Mouse (Mus musculus): ENCODE measurements around the gene Med4. TPM values are rescaled to one million over a fixed set of nuclear protein-coding genes. Genes with fewer than 3 reads are reported as not detected.

Gene Med4
- 105 and 113 TPM in 2 replicates for polyA plus RNA-seq (2015; fragmentation: Nextera tagmentation; extraction: Ambion mirVana)

DNA sequence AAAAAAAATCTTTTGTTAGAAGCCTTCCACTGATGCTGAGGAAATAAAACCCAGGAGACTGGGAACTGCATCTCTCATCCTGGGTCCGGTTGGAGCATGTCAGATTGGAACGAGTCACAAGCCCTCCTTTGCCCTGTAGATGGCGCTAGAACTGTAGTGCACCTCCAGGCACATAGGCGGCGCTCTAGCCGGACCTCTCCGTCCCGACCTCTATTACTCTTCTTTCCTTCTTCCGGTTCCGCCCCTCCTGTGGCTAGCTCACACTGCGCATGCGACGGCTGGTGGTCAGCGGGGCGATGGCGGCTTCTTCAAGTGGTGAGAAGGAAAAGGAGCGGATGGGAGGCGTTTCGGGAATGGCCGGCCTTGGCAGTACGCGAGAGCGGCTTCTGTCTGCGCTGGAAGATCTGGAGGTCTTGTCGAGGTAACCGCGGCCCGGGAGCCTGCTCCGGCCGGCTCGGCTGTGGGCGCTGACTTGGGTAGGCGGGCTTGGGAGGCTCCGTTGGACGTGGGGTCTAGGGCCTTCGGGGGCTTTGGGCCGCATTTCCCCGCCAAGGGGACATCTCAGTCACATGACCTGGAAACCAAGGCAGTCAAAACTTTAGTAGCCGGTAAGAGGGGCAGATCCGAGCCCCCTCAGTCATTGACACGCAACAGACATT is at the start of gene Med4:
Gene Med4, plus strand, starts transcription at position 261 of the 659 bp plus-strand sequence.
- Histone ChIP-seq H3K4me1 (peaks cover 10% of the 10 kb centered on the region), H3K4me2 (replicated peaks) (peak within 1 kb of the TSS; percentile 88), H3K9me3 (no peaks in the 10 kb centered on the region), H3K36me3 (peaks cover 15% of the 10 kb centered on the region), H3K27me3 (no peaks in the 10 kb centered on the region), H3K27ac (no peak within 1 kb of the TSS), H3K4me3 (peak within 1 kb of the TSS; percentile 97), H3K9ac (peak within 1 kb of the TSS; percentile 91)
- peak; percentile 96 for ATAC-seq (ENCODE audit: low FRiP score, low read depth)
- WGBS = 1% methylated on average over 41 of the region's 41 CpGs

DNA sequence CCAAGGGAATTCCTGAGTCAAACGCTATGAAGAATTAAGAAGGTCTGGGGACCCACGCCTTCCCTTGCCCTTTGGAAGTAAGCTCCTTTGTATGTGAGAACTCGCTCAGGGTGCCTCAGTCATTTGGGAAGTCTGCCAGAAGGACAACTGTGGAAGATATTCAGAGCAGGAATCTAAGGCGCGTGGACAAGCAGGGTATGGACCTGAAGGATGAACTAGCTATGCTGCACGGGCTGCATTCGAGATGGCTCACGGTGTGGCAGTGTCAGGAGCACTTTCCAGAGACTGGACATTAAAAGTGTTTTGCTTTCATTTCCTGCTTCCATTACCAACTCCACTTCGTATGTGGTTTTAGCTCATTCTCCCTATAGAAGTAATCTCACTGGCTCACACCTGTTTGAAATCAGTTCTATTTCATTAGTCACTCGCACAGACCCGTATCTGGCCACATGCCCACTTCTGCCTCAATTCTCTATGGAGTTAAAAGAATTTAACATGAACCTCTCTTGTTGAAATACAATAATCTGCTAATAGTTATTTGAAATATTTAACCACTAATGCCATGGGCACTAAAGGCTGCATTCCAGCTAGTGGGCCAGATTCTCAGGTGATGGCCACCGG is 49.2 kb upstream of the Med4 start:
- no peak overlapping the region for H3K4me3 ChIP-seq
- peak overlapping the region; percentile 43 for H3K4me2 ChIP-seq (replicated peaks)
- no peaks in the 10 kb centered on the region for H3K36me3 ChIP-seq
- ATAC-seq (ENCODE audit: low FRiP score, low read depth) = peak; percentile 85
- H3K4me1 ChIP-seq = peaks cover 8% of the 10 kb centered on the region
- WGBS = 35% methylated on average over 12 of the region's 12 CpGs
- H3K27me3 ChIP-seq = no peaks in the 10 kb centered on the region
- peak overlapping the region; percentile 65; the same call in 1 of the 2 replicates for H3K27ac ChIP-seq
- H3K9me3 ChIP-seq = no peaks in the 10 kb centered on the region
- no peak overlapping the region for H3K9ac ChIP-seq

DNA sequence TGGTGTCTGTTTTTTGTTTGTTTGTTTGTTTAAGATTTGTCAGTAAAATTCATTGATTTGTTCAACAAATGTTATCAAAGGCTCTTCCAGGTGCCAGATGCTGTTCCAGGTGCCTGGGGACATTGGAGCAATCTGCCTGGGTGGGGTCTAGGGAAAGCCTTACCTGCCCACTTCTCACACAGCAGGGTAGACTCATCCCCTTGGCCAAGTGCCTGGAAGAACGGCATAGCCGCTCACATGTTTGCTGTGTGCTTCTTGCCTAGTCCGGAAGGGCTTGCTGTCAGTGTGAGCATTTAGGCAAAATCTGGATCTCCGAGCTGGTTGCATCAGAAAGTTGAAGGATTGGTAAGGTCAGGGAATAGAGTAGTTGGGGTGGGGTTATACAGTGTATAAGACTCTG is 47.6 kb upstream of the Med4 start:
- no peaks in the 10 kb centered on the region for H3K9me3 ChIP-seq
- H3K27me3 ChIP-seq = no peaks in the 10 kb centered on the region
- H3K4me2 ChIP-seq (replicated peaks) = no peak overlapping the region
- no peak overlapping the region for H3K27ac ChIP-seq
- no peaks in the 10 kb centered on the region for H3K36me3 ChIP-seq
- 87% methylated on average over 4 of the region's 4 CpGs for WGBS
- no peak overlapping the region for H3K4me3 ChIP-seq
- no peak for ATAC-seq (ENCODE audit: low FRiP score, low read depth)
- H3K4me1 ChIP-seq = peaks cover 8% of the 10 kb centered on the region
- no peak overlapping the region for H3K9ac ChIP-seq

DNA sequence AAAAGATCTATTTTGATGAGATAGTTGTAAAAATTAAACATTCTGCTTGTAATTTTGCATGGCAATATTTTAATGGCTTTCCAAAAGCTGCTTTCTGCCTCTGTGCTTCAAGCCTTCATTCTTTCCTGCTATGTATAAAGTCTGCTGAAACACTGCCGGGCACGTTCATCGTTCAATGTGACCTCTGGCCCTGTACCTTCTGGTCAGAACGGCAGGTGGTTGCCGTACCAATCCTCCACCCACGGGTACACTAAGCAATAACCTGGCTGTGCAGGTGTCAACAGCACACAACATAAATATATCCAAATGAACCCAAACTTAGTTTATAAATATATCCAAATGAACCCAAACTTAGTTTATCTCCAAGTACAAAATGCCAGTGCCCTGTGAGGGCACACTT is 42.1 kb upstream of the Med4 start:
- WGBS = 70% methylated on average over 6 of the region's 6 CpGs
- H3K27ac ChIP-seq = no peak overlapping the region
- H3K27me3 ChIP-seq = no peaks in the 10 kb centered on the region
- no peak for ATAC-seq (ENCODE audit: low FRiP score, low read depth)
- H3K36me3 ChIP-seq = no peaks in the 10 kb centered on the region
- H3K4me3 ChIP-seq = no peak overlapping the region
- no peaks in the 10 kb centered on the region for H3K9me3 ChIP-seq
- H3K4me2 ChIP-seq (replicated peaks) = no peak overlapping the region
- H3K9ac ChIP-seq = no peak overlapping the region
- peaks cover 12% of the 10 kb centered on the region for H3K4me1 ChIP-seq

DNA sequence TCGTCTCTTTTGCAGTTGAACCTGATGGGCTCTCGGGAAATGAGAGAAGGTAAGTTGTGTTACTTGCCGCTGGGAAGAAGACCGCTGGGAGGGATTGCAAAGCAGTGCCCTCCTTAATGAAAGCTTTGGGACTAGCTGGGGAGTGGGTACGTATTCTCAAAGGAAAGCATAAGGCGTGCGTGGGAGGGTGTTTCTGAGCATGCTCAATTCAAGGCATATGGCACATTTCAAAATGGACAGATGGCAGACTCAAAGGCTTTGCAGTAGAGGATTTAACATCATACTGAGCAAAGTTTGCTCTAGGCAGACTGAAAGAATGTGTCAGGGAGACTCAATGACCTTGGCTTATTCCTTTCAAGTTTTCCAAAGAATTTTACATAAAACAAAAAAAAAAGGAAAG is 40.3 kb upstream of the Med4 start:
- Histone ChIP-seq H3K4me2 (replicated peaks) (no peak overlapping the region), H3K27me3 (no peaks in the 10 kb centered on the region), H3K27ac (no peak overlapping the region), H3K4me1 (peaks cover 26% of the 10 kb centered on the region), H3K9me3 (no peaks in the 10 kb centered on the region), H3K4me3 (no peak overlapping the region), H3K9ac (no peak overlapping the region), H3K36me3 (no peaks in the 10 kb centered on the region)
- 86% methylated on average over 7 of the region's 7 CpGs for WGBS
- no peak for ATAC-seq (ENCODE audit: low FRiP score, low read depth)

DNA sequence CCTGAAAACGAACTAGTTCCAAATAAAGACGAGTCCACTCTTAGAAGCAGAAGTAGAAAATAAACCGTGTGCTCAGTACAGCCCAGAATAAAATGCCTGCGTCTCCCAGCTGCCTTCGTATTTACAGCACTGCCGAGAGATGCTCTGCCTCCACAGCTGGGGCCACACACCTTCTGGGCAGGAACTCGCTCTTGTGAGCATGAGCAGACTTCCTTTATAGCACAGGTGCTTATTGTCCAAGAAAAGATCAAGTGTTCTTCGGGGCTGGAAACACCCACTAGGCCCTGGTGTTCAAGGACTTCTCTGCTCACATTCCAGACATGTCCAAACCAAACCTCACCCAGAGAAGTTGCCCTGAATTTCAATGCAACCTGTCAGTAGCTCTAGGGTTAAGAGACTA is 39.2 kb upstream of the Med4 start:
- H3K4me1 ChIP-seq = peaks cover 36% of the 10 kb centered on the region
- no peak overlapping the region; the same call in 1 of the 2 replicates for H3K27ac ChIP-seq
- H3K9ac ChIP-seq = no peak overlapping the region
- H3K36me3 ChIP-seq = no peaks in the 10 kb centered on the region
- no peaks in the 10 kb centered on the region for H3K9me3 ChIP-seq
- H3K27me3 ChIP-seq = no peaks in the 10 kb centered on the region
- H3K4me3 ChIP-seq = no peak overlapping the region
- ATAC-seq (ENCODE audit: low FRiP score, low read depth) = no peak
- no peak overlapping the region for H3K4me2 ChIP-seq (replicated peaks)
- 45% methylated on average over 8 of the region's 8 CpGs for WGBS

DNA sequence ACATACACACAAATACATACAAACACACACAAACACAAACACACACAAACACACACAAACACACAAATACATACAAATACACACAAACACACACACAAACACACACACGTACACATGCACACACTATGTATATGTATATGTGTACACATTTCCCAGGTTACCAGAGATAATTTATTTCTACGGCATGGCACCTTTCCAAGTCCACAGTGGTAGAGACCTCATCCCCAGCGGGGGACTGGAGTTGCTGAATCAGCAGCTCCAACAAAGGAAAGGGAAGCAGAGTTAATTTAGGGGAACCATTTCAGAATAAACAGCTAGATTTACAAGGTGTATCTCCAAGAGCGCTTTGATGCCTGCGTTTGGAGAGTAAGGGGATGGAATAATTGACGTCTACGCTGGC is 37.6 kb upstream of the Med4 start:
- H3K4me1 ChIP-seq = peaks cover 44% of the 10 kb centered on the region
- 13% methylated on average over 7 of the region's 7 CpGs for WGBS

DNA sequence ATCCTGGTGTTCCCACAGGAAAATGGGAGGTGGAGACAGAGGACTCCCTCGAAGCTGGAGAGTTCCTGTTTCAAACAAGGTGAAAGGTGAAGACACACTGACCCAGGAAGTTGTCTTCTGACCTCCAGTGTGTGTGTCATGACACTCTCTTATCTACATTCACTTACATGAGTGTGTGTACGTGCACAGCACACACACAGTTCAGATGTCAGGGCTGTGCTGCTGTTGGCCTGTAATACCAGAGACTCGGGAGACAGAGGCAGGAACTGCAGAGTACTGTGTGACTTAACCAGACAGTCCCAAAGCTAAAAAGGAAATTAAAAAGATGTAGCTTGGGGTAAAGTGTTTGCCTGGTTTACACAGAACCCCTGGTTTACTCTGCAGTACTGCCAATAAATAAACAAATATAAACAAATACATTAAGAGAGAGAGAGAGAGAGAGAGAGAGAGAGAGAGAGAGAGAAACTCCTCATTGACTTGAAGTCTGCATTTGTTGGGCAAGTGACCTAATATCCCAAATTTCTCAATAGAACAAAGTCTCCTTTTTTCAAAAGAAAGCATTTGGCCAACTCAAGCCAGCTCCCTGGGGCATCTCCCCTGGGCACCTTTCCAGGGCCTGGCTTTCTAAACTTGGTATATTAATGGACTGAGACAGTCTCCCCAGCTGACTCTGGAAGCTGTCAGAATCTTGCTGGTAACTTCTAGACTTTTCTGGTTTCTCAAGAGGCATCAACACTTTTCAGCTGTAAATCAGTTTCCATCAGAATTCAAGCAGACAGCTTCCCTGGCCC is 36.0 kb upstream of the Med4 start:
- H3K9me3 ChIP-seq = no peaks in the 10 kb centered on the region
- no peak overlapping the region for H3K9ac ChIP-seq
- 0 out of 2 replicates have a peak overlapping the region, but pooled peaks have one; percentile 23 for H3K4me2 ChIP-seq (replicated peaks)
- H3K4me3 ChIP-seq = no peak overlapping the region
- H3K27ac ChIP-seq = peak overlapping the region; percentile 72
- H3K27me3 ChIP-seq = no peaks in the 10 kb centered on the region
- WGBS = 33% methylated on average over 3 of the region's 3 CpGs
- no peaks in the 10 kb centered on the region for H3K36me3 ChIP-seq
- peaks cover 44% of the 10 kb centered on the region for H3K4me1 ChIP-seq
- peak; percentile 51; the same call in 1 of the 2 replicates for ATAC-seq (ENCODE audit: low FRiP score, low read depth)

More for the DNA sequence above, 37.6 kb upstream of the Med4 start:
- no peak overlapping the region for H3K9ac ChIP-seq
- H3K27ac ChIP-seq = no peak overlapping the region
- no peaks in the 10 kb centered on the region for H3K36me3 ChIP-seq
- no peak; the same call in 1 of the 2 replicates for ATAC-seq (ENCODE audit: low FRiP score, low read depth)
- no peak overlapping the region for H3K4me2 ChIP-seq (replicated peaks)
- no peaks in the 10 kb centered on the region for H3K9me3 ChIP-seq
- no peaks in the 10 kb centered on the region for H3K27me3 ChIP-seq
- no peak overlapping the region for H3K4me3 ChIP-seq

DNA sequence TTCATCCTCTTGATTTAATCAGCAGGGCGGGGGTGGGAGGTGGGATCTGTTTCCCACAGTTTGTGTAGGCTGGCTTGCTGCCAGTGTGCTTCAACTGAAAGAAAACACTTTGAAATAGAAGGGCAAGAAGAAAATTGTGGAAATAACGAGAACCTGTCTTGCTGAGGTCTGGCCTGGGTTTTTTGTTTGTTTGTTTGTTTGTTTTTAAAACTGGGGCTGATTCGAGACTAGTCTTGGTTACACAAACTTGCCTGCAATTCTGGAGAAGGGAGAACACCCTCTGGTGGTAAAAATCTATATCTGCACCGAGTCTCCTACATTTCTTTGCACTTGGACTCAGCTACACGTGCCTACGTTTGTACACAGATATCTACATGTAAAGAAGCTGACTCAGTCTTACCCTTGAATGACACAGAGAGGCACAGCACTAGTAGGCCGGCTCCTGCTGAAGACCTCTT is 35.2 kb upstream of the Med4 start:
- H3K9me3 ChIP-seq = no peaks in the 10 kb centered on the region
- peak; percentile 46; the same call in 1 of the 2 replicates for ATAC-seq (ENCODE audit: low FRiP score, low read depth)
- WGBS = 20% methylated on average over 7 of the region's 7 CpGs
- H3K27me3 ChIP-seq = no peaks in the 10 kb centered on the region
- H3K36me3 ChIP-seq = no peaks in the 10 kb centered on the region
- H3K4me1 ChIP-seq = peaks cover 44% of the 10 kb centered on the region
- H3K4me3 ChIP-seq = no peak overlapping the region
- H3K9ac ChIP-seq = no peak overlapping the region
- H3K27ac ChIP-seq = peak overlapping the region; percentile 66
- H3K4me2 ChIP-seq (replicated peaks) = 0 out of 2 replicates have a peak overlapping the region, but pooled peaks have one; percentile 23

DNA sequence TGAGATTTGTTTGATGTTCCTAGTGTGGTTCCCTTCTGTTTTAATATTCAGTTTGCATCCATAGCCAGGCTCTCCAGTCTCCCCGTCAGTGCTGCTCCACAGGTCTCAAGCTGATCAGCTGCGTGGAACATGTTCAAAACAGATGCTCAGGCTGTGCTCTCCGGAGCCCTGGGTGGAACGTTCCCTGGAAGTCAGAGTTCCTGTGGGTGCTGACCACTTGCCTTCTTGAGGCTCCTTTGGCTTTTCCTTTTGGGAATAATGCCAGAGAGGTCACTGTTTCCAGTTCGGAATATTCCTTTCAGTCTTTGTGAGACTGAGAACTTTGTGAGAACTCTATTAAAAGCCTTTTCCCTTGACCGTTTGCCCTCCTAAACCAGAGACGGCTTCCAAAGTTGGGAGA is 34.3 kb upstream of the Med4 start:
- Histone ChIP-seq H3K9me3 (no peaks in the 10 kb centered on the region), H3K4me1 (peaks cover 42% of the 10 kb centered on the region), H3K4me2 (replicated peaks) (no peak overlapping the region), H3K27ac (no peak overlapping the region), H3K27me3 (no peaks in the 10 kb centered on the region), H3K36me3 (no peaks in the 10 kb centered on the region), H3K4me3 (no peak overlapping the region), H3K9ac (no peak overlapping the region)
- no peak for ATAC-seq (ENCODE audit: low FRiP score, low read depth)
- 60% methylated on average over 7 of the region's 7 CpGs for WGBS

DNA sequence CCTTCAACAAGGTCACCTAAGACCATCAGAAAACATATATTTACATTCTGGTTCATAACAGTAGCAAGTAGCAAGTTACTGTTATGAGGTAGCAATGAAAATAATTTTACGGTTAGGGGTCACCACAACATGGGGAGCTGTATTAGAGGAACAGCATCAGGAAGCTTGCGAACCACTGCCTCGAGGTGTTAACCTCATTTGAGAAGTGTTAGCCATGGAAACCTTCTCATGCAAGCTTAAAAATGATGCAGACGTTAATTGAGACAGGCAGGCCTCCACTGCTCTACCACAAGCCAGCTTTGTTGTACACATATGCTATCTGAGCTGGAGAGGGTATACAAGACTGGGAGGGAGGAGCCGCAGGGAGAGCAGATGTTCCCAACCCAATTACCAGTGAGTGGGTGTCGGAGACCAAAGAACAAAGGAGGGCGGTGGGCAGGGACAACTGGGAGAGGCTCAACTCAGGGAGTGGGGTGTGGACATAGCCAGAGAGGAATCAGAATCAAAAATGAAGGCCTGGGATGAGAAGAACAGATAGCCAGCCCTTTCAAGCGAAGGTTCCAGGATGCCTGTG is 33.4 kb upstream of the Med4 start:
- peaks cover 39% of the 10 kb centered on the region for H3K4me1 ChIP-seq
- no peaks in the 10 kb centered on the region for H3K9me3 ChIP-seq
- no peak for ATAC-seq (ENCODE audit: low FRiP score, low read depth)
- no peaks in the 10 kb centered on the region for H3K36me3 ChIP-seq
- H3K27me3 ChIP-seq = no peaks in the 10 kb centered on the region
- H3K4me2 ChIP-seq (replicated peaks) = no peak overlapping the region
- WGBS = 67% methylated on average over 8 of the region's 8 CpGs
- no peak overlapping the region for H3K9ac ChIP-seq
- H3K4me3 ChIP-seq = no peak overlapping the region
- no peak overlapping the region for H3K27ac ChIP-seq

DNA sequence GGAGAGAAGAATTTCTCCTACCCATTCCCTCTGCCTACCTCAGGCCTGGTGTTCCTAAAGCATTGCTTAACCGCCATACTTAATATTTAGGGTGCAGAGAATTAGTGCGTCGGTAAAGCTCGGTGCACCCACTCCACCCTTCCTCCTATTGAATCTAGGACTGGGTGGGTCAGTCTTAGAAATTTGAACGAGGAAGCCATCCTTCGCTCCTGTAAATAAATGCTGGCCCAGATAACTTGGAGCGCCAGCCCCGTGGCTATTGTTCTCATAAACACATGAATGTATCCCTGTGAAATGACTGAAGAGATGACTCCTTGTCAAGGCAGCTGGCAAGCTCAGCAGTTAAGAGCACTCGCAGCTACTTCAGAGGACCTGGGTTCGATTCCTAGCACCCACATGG is 32.7 kb upstream of the Med4 start:
- Histone ChIP-seq H3K27me3 (no peaks in the 10 kb centered on the region), H3K4me2 (replicated peaks) (no peak overlapping the region), H3K36me3 (no peaks in the 10 kb centered on the region), H3K4me3 (no peak overlapping the region), H3K27ac (no peak overlapping the region), H3K9me3 (no peaks in the 10 kb centered on the region), H3K9ac (no peak overlapping the region), H3K4me1 (peaks cover 44% of the 10 kb centered on the region)
- no peak for ATAC-seq (ENCODE audit: low FRiP score, low read depth)
- WGBS = 92% methylated on average over 10 of the region's 10 CpGs
